Mouse (Mus musculus) ES-E14 (cell line): Measurements from ENCODE around the gene Apod.

Experiments used
- CHD2 ChIP-seq: IDR thresholded peaks from 2 replicates; pipeline ENCODE4 v1.6.1; 2014; ENCODE audit warnings: mild to moderate bottlenecking, low read depth, low read length, inconsistent platforms
- HCFC1 ChIP-seq: IDR thresholded peaks from 2 replicates; pipeline ENCODE4 v1.6.1; 2012; ENCODE audit warnings: low read length, inconsistent platforms, borderline replicate concordance; ENCODE audit not compliant: insufficient read depth

DNA sequence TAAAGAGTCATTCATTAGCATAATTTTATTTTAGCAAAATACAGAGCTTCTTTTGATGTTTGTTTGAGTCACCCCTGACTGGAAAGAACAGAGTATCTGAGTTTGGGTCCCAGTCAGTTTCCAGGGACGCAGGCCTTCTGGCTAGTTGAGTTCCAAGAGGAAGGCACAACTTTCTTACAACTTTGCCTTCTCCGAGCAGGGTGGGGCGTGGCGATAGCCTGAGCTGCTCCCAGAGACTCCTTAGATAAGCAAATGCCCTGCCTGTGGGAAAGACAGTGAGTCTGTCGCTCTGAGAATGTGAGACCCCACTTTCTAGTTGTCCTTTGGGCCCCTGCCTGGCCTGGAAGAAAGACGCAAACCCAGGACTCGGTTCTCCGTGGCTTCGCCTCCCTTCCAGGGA, 44.4 kb upstream of the Apod start:
- TF ChIP-seq HCFC1 (no peak), CHD2 (no peak)
